ENCODE assay signal across 14 mouse cellular contexts in genomic region chr1:169883081-169883565, GRCm38 (mm10). TPM values are rescaled to one million over a fixed set of nuclear protein-coding genes. Genes with fewer than 3 reads are reported as not detected.
DNase-seq lines count a peak whose midpoint lies in the region; ATAC-seq and TF ChIP-seq lines count a peak whose summit lies in the region.
"Had no signal": no experiment of that assay in that cellular context is flagged by ENCODE, and none has a peak within 500 bp of the region (broad histone marks: within the 10 kb centered on the region; RNA-seq: fewer than 3 reads in every experiment).

No protein-coding gene starts in this region.

- intact Hi-C loops in left cerebral cortex, adult 2 months (cut with DNase I) = loop anchor here (2.0 to 5.0 kb wide), 2 partner anchors 16 to 121 kb away; no protein-coding TSS in a partner anchor
- intact Hi-C loops in left cerebral cortex, postnatal 4 days (cut with DNase I) = no loop called here

- no peak overlapping the region for H3K4me3 ChIP-seq in left cerebral cortex, adult 2 months
- H3K4me3 ChIP-seq in embryonic facial prominence, embryonic 14.5 days (ENCODE audit: low read depth, low read length) = no peak overlapping the region
- no peak overlapping the region for H3K4me3 ChIP-seq in midbrain, embryonic 14.5 days (replicated peaks; ENCODE audit: low read depth, low read length)

- no peak for DNase-seq in frontal cortex, postnatal 10 days (ENCODE audit: low spot score in 2 of 2)
- peak in 1 of 2 experiments; percentile 32 for DNase-seq in left cerebral cortex, adult 2 months (ENCODE audit: extremely low spot score in 1 of 2, low spot score in 2 of 2)
- no peak for DNase-seq in left cerebral cortex, postnatal 4 days
- peak; percentile 85 for DNase-seq in embryonic facial prominence, embryonic 14.5 days (ENCODE audit: low spot score)
- DNase-seq in lung, postnatal 14 days = peak; percentile 3
- DNase-seq in midbrain, embryonic 14.5 days = no peak
- no peak for DNase-seq in thymus, postnatal 4 days
- DNase-seq: cerebellum, postnatal 36 days; kidney, adult 9 months had no signal

- TF ChIP-seq CTCF in left cerebral cortex, adult 2 months (IDR thresholded peaks at IDR 0.05) = peak; percentile 24

- H3K9ac ChIP-seq in embryonic facial prominence, embryonic 14.5 days (ENCODE audit: low read depth, low read length) = no peak overlapping the region
- no peak overlapping the region for H3K9ac ChIP-seq in midbrain, embryonic 14.5 days (replicated peaks; ENCODE audit: low read length)

- no peaks in the 10 kb centered on the region for H3K36me3 ChIP-seq in embryonic facial prominence, embryonic 14.5 days (ENCODE audit: control insufficient read depth, insufficient read depth, low read length)
- no peaks in the 10 kb centered on the region for H3K36me3 ChIP-seq in midbrain, embryonic 14.5 days (ENCODE audit: control insufficient read depth, insufficient read depth, low read length)

- ATAC-seq in frontal cortex, adult (ENCODE audit: low TSS enrichment) = peak; percentile 83
- ATAC-seq in embryonic facial prominence, embryonic 14.5 days (ENCODE audit: low read depth) = peak; percentile 79
- ATAC-seq in midbrain, embryonic 14.5 days (ENCODE audit: low FRiP score, low TSS enrichment) = no peak

- WGBS in embryonic facial prominence, embryonic 14.5 days = 41% methylated on average over 5 of the region's 5 CpGs
- 88% methylated on average over 5 of the region's 5 CpGs for WGBS in midbrain, embryonic 14.5 days

- H3K27me3 ChIP-seq in embryonic facial prominence, embryonic 14.5 days (replicated peaks; ENCODE audit: control insufficient read depth, insufficient read depth, low read length) = no peaks in the 10 kb centered on the region
- H3K27me3 ChIP-seq in midbrain, embryonic 14.5 days (ENCODE audit: control insufficient read depth, insufficient read depth, low read length) = no peaks in the 10 kb centered on the region

- H3K4me1 ChIP-seq in embryonic facial prominence, embryonic 14.5 days (ENCODE audit: control insufficient read depth, insufficient read depth, low read length) = no peaks in the 10 kb centered on the region
- H3K4me1 ChIP-seq in midbrain, embryonic 14.5 days (ENCODE audit: control insufficient read depth, insufficient read depth, low read length) = no peaks in the 10 kb centered on the region

- H3K9me3 ChIP-seq in embryonic facial prominence, embryonic 14.5 days (ENCODE audit: control insufficient read depth, low read length) = no peaks in the 10 kb centered on the region
- no peaks in the 10 kb centered on the region for H3K9me3 ChIP-seq in midbrain, embryonic 14.5 days (ENCODE audit: control insufficient read depth, low read length)

- H3K4me2 ChIP-seq in embryonic facial prominence, embryonic 14.5 days (ENCODE audit: low read depth, low read length) = no peak overlapping the region
- H3K4me2 ChIP-seq in midbrain, embryonic 14.5 days (ENCODE audit: low read length) = no peak overlapping the region

- peak overlapping the region; percentile 80 for H3K27ac ChIP-seq in left cerebral cortex, adult 2 months
- H3K27ac ChIP-seq in embryonic facial prominence, embryonic 14.5 days (replicated peaks; ENCODE audit: low read depth, low read length) = no peak overlapping the region
- no peak overlapping the region for H3K27ac ChIP-seq in midbrain, embryonic 14.5 days (replicated peaks; ENCODE audit: low read depth, low read length)

RNA-seq across cellular contexts. Expression of gene Ccdc190, which starts 45.3 kb away (rescaled TPM):
- 10 to 100 TPM; 15.3 to 21.5 TPM for total RNA-seq in left cerebral cortex, adult 2 months (2021)
- 1 to 10 TPM; 5.8 to 6.3 TPM for total RNA-seq in left cerebral cortex, postnatal 4 days (2021)
- 0.42 and 0.50 TPM in 2 replicates for polyA plus RNA-seq in embryonic facial prominence, embryonic 14.5 days (2014; fragmentation: Nextera tagmentation; extraction: Ambion mirVana)
- polyA plus RNA-seq in midbrain, embryonic 14.5 days (2014; fragmentation: Nextera tagmentation; extraction: Ambion mirVana) = 3.4 and 4.7 TPM in 2 replicates
- total RNA-seq: gastrocnemius, postnatal 4 days; hematopoietic stem cell, adult 5-6 weeks; megakaryocyte, adult 5-6 weeks had no signal
- polyA plus RNA-seq: limb, embryonic 11.5 days had no signal

Comparison
In these comparisons a context has a peak if more than half of its experiments do, and no peak if none do; other contexts are left out.
1. DNase-seq: peak in embryonic facial prominence, embryonic 14.5 days (single experiment) and lung, postnatal 14 days (single experiment); none in frontal cortex, postnatal 10 days (0 of 2), left cerebral cortex, postnatal 4 days (single experiment), midbrain, embryonic 14.5 days (single experiment) and thymus, postnatal 4 days (single experiment).